Comparison of ENCODE assay signal across 8 mouse cellular contexts in genomic region chr10:81134181-81134587, GRCm38 (mm10). TPM values are rescaled to one million over a fixed set of nuclear protein-coding genes. Genes with fewer than 3 reads are reported as not detected.
DNase-seq lines count a peak whose midpoint lies in the region; ATAC-seq lines count a peak whose summit lies in the region.

No protein-coding gene starts in this region.

- no peak overlapping the region for H3K27ac ChIP-seq in neural tube, embryonic 12.5 days
- no peak overlapping the region for H3K27ac ChIP-seq in neural tube, embryonic 15.5 days (replicated peaks)
- no peak overlapping the region for H3K27ac ChIP-seq in heart, embryonic 16.5 days (ENCODE audit: low read length)
- H3K27ac ChIP-seq in limb, embryonic 13.5 days = no peak overlapping the region
- H3K27ac ChIP-seq in forebrain, embryonic 15.5 days (replicated peaks) = no peak overlapping the region

- H3K36me3 ChIP-seq in neural tube, embryonic 12.5 days = no peaks in the 10 kb centered on the region
- H3K36me3 ChIP-seq in neural tube, embryonic 15.5 days = no peaks in the 10 kb centered on the region
- no peaks in the 10 kb centered on the region for H3K36me3 ChIP-seq in heart, embryonic 16.5 days (ENCODE audit: control insufficient read depth, insufficient read depth)
- H3K36me3 ChIP-seq in limb, embryonic 13.5 days = 0 out of 2 replicates have a peak, but pooled peaks cover 2% of the 10 kb centered on the region
- H3K36me3 ChIP-seq in forebrain, embryonic 15.5 days = no peaks in the 10 kb centered on the region

- 2% methylated on average over 16 of the region's 16 CpGs for WGBS in neural tube, embryonic 12.5 days
- 1% methylated on average over 16 of the region's 16 CpGs for WGBS in neural tube, embryonic 15.5 days
- 4% methylated on average over 16 of the region's 16 CpGs for WGBS in heart, embryonic 16.5 days
- whole genome bisulfite sequencing in limb, embryonic 13.5 days = 2% methylated on average over 16 of the region's 16 CpGs
- WGBS in forebrain, embryonic 15.5 days = 2% methylated on average over 16 of the region's 16 CpGs

- H3K4me2 ChIP-seq in neural tube, embryonic 12.5 days (replicated peaks) = 0 out of 2 replicates have a peak overlapping the region, but pooled peaks have one; percentile 99
- no peak overlapping the region for H3K4me2 ChIP-seq in neural tube, embryonic 15.5 days
- H3K4me2 ChIP-seq in heart, embryonic 16.5 days (ENCODE audit: low read depth, low read length) = peak overlapping the region; percentile 87
- peak overlapping the region; percentile 27 for H3K4me2 ChIP-seq in limb, embryonic 13.5 days (replicated peaks)
- no peak overlapping the region for H3K4me2 ChIP-seq in forebrain, embryonic 15.5 days (replicated peaks)

- H3K4me3 ChIP-seq in neural tube, embryonic 12.5 days = peak overlapping the region; percentile 5; the same call in 1 of the 2 replicates
- no peak overlapping the region; the same call in 1 of the 2 replicates for H3K4me3 ChIP-seq in neural tube, embryonic 15.5 days (replicated peaks)
- H3K4me3 ChIP-seq in heart, embryonic 16.5 days (ENCODE audit: low read length) = peak overlapping the region; percentile 12
- H3K4me3 ChIP-seq in limb, embryonic 13.5 days = peak overlapping the region; percentile 11; the same call in 1 of the 2 replicates
- no peak overlapping the region for H3K4me3 ChIP-seq in forebrain, embryonic 15.5 days

- peak; percentile 61 for DNase-seq in c-Kit-negative CD71-positive TER-119-positive erythroid progenitor cells, embryonic 14.5 days (ENCODE audit: low read depth, low spot score)
- DNase-seq in naive thymus-derived CD4-positive, alpha-beta T cell, adult 2 months (ENCODE audit: low read depth) = peak; percentile 44
- no peak for DNase-seq in left cerebral cortex, adult 8-10 months (ENCODE audit: low spot score in 2 of 2)

- ATAC-seq in neural tube, embryonic 12.5 days (ENCODE audit: low FRiP score, low read depth) = no peak
- no peak for ATAC-seq in neural tube, embryonic 15.5 days (ENCODE audit: low FRiP score)
- ATAC-seq in heart, embryonic 16.5 days (replicated peaks; ENCODE audit: extremely low read depth, insufficient read depth, low FRiP score) = no peak
- ATAC-seq in limb, embryonic 13.5 days (ENCODE audit: low FRiP score, low read depth) = no peak
- no peak for ATAC-seq in forebrain, embryonic 15.5 days (replicated peaks)

- H3K27me3 ChIP-seq in neural tube, embryonic 12.5 days (replicated peaks) = peaks cover 51% of the 10 kb centered on the region
- peaks cover 53% of the 10 kb centered on the region for H3K27me3 ChIP-seq in neural tube, embryonic 15.5 days (replicated peaks)
- no peaks in the 10 kb centered on the region; the same call in 1 of the 2 replicates for H3K27me3 ChIP-seq in heart, embryonic 16.5 days (ENCODE audit: control insufficient read depth, insufficient read depth, low read length)
- H3K27me3 ChIP-seq in limb, embryonic 13.5 days = peaks cover 33% of the 10 kb centered on the region
- H3K27me3 ChIP-seq in forebrain, embryonic 15.5 days = peaks cover 42% of the 10 kb centered on the region

- no peaks in the 10 kb centered on the region for H3K9me3 ChIP-seq in neural tube, embryonic 12.5 days
- H3K9me3 ChIP-seq in neural tube, embryonic 15.5 days (replicated peaks) = no peaks in the 10 kb centered on the region
- H3K9me3 ChIP-seq in heart, embryonic 16.5 days (replicated peaks; ENCODE audit: control insufficient read depth, low read length) = no peaks in the 10 kb centered on the region
- no peaks in the 10 kb centered on the region for H3K9me3 ChIP-seq in limb, embryonic 13.5 days
- H3K9me3 ChIP-seq in forebrain, embryonic 15.5 days = no peaks in the 10 kb centered on the region

- H3K9ac ChIP-seq in neural tube, embryonic 12.5 days = 0 out of 2 replicates have a peak overlapping the region, but pooled peaks have one; percentile 8
- H3K9ac ChIP-seq in neural tube, embryonic 15.5 days (replicated peaks) = no peak overlapping the region
- H3K9ac ChIP-seq in heart, embryonic 16.5 days (ENCODE audit: low read length) = peak overlapping the region; percentile 7; the same call in 1 of the 2 replicates
- peak overlapping the region; percentile 13; the same call in 1 of the 2 replicates for H3K9ac ChIP-seq in limb, embryonic 13.5 days
- no peak overlapping the region for H3K9ac ChIP-seq in forebrain, embryonic 15.5 days (replicated peaks)

- H3K4me1 ChIP-seq in neural tube, embryonic 12.5 days = peaks cover 25% of the 10 kb centered on the region
- peaks cover 34% of the 10 kb centered on the region for H3K4me1 ChIP-seq in neural tube, embryonic 15.5 days
- peaks cover 30% of the 10 kb centered on the region for H3K4me1 ChIP-seq in heart, embryonic 16.5 days (ENCODE audit: control insufficient read depth, insufficient read depth, low read length)
- peaks cover 38% of the 10 kb centered on the region for H3K4me1 ChIP-seq in limb, embryonic 13.5 days
- peaks cover 30% of the 10 kb centered on the region for H3K4me1 ChIP-seq in forebrain, embryonic 15.5 days

RNA-seq across cellular contexts. Expression of gene Zbtb7a, which starts 0.8 kb away (rescaled TPM):
- polyA plus RNA-seq in neural tube, embryonic 12.5 days (2016; fragmentation: Nextera tagmentation; extraction: Ambion mirVana) = 15.6 and 17.5 TPM in 2 replicates
- 14.8 and 21.0 TPM in 2 replicates for polyA plus RNA-seq in neural tube, embryonic 15.5 days (2015; fragmentation: Nextera tagmentation; extraction: Ambion mirVana)
- polyA plus RNA-seq in heart, embryonic 16.5 days (2015; fragmentation: Nextera tagmentation; extraction: Ambion mirVana) = 25.5 and 30.1 TPM in 2 replicates
- polyA plus RNA-seq in limb, embryonic 13.5 days (2015; fragmentation: Nextera tagmentation; extraction: Ambion mirVana) = 22.5 and 22.6 TPM in 2 replicates
- 100 to 1,000 TPM; 106 to 115 (median 112) TPM for total RNA-seq in left cerebral cortex, adult 8-10 months (2022)
- 12.1 and 15.1 TPM in 2 replicates for polyA plus RNA-seq in forebrain, embryonic 15.5 days (2015; fragmentation: Nextera tagmentation; extraction: Ambion mirVana)

RNA-seq across cellular contexts. Expression of gene Map2k2, which starts 28.5 kb away (rescaled TPM):
- polyA plus RNA-seq in neural tube, embryonic 12.5 days (2016; fragmentation: Nextera tagmentation; extraction: Ambion mirVana) = 230 and 232 TPM in 2 replicates
- 227 and 241 TPM in 2 replicates for polyA plus RNA-seq in neural tube, embryonic 15.5 days (2015; fragmentation: Nextera tagmentation; extraction: Ambion mirVana)
- polyA plus RNA-seq in heart, embryonic 16.5 days (2015; fragmentation: Nextera tagmentation; extraction: Ambion mirVana) = 143 and 152 TPM in 2 replicates
- polyA plus RNA-seq in limb, embryonic 13.5 days (2015; fragmentation: Nextera tagmentation; extraction: Ambion mirVana) = 192 and 197 TPM in 2 replicates
- total RNA-seq in left cerebral cortex, adult 8-10 months (2022) = 100 to 1,000 TPM; 121 to 132 (median 126) TPM
- 211 and 229 TPM in 2 replicates for polyA plus RNA-seq in forebrain, embryonic 15.5 days (2015; fragmentation: Nextera tagmentation; extraction: Ambion mirVana)

RNA-seq across cellular contexts. Expression of gene Pias4, which starts 33.5 kb away (rescaled TPM):
- polyA plus RNA-seq in neural tube, embryonic 12.5 days (2016; fragmentation: Nextera tagmentation; extraction: Ambion mirVana) = 67.6 and 70.6 TPM in 2 replicates
- 52.8 and 57.3 TPM in 2 replicates for polyA plus RNA-seq in neural tube, embryonic 15.5 days (2015; fragmentation: Nextera tagmentation; extraction: Ambion mirVana)
- 34.7 and 37.5 TPM in 2 replicates for polyA plus RNA-seq in heart, embryonic 16.5 days (2015; fragmentation: Nextera tagmentation; extraction: Ambion mirVana)
- polyA plus RNA-seq in limb, embryonic 13.5 days (2015; fragmentation: Nextera tagmentation; extraction: Ambion mirVana) = 62.2 and 62.3 TPM in 2 replicates
- total RNA-seq in left cerebral cortex, adult 8-10 months (2022) = 10 to 100 TPM; 22.0 to 30.4 (median 27.9) TPM
- 54.9 and 57.8 TPM in 2 replicates for polyA plus RNA-seq in forebrain, embryonic 15.5 days (2015; fragmentation: Nextera tagmentation; extraction: Ambion mirVana)

RNA-seq across cellular contexts. Expression of gene Creb3l3, which starts 35.5 kb away (rescaled TPM):
- polyA plus RNA-seq in neural tube, embryonic 12.5 days (2016; fragmentation: Nextera tagmentation; extraction: Ambion mirVana) = 0.08 and 0.51 TPM in 2 replicates
- polyA plus RNA-seq in neural tube, embryonic 15.5 days (2015; fragmentation: Nextera tagmentation; extraction: Ambion mirVana) = 0.38 and 0.56 TPM in 2 replicates
- 0.70 and 1.00 TPM in 2 replicates for polyA plus RNA-seq in heart, embryonic 16.5 days (2015; fragmentation: Nextera tagmentation; extraction: Ambion mirVana)
- 0.18 and 0.60 TPM in 2 replicates for polyA plus RNA-seq in limb, embryonic 13.5 days (2015; fragmentation: Nextera tagmentation; extraction: Ambion mirVana)
- under 1 TPM in 3 of 4 experiments, not detected in 1; 0.28 to 0.48 (median 0.37) TPM for total RNA-seq in left cerebral cortex, adult 8-10 months (2022)
- polyA plus RNA-seq in forebrain, embryonic 15.5 days (2015; fragmentation: Nextera tagmentation; extraction: Ambion mirVana) = 0.13 and 0.25 TPM in 2 replicates

RNA-seq across cellular contexts. Expression of gene Eef2, which starts 42.2 kb away (rescaled TPM):
- 515 and 520 TPM in 2 replicates for polyA plus RNA-seq in neural tube, embryonic 12.5 days (2016; fragmentation: Nextera tagmentation; extraction: Ambion mirVana)
- polyA plus RNA-seq in neural tube, embryonic 15.5 days (2015; fragmentation: Nextera tagmentation; extraction: Ambion mirVana) = 493 and 549 TPM in 2 replicates
- polyA plus RNA-seq in heart, embryonic 16.5 days (2015; fragmentation: Nextera tagmentation; extraction: Ambion mirVana) = 435 and 443 TPM in 2 replicates
- polyA plus RNA-seq in limb, embryonic 13.5 days (2015; fragmentation: Nextera tagmentation; extraction: Ambion mirVana) = 577 and 592 TPM in 2 replicates
- 100 to 1,000 TPM; 928 to 998 (median 954) TPM for total RNA-seq in left cerebral cortex, adult 8-10 months (2022)
- 633 and 637 TPM in 2 replicates for polyA plus RNA-seq in forebrain, embryonic 15.5 days (2015; fragmentation: Nextera tagmentation; extraction: Ambion mirVana)

Comparison
In these comparisons a context has a peak if more than half of its experiments do, and no peak if none do; other contexts are left out.
1. H3K4me2 ChIP-seq: peak in neural tube, embryonic 12.5 days (single experiment), heart, embryonic 16.5 days (single experiment) and limb, embryonic 13.5 days (single experiment); none in neural tube, embryonic 15.5 days (single experiment) and forebrain, embryonic 15.5 days (single experiment).
2. H3K4me3 ChIP-seq: peak in neural tube, embryonic 12.5 days (single experiment), heart, embryonic 16.5 days (single experiment) and limb, embryonic 13.5 days (single experiment); none in neural tube, embryonic 15.5 days (single experiment) and forebrain, embryonic 15.5 days (single experiment).
3. H3K9ac ChIP-seq: peak in neural tube, embryonic 12.5 days (single experiment), heart, embryonic 16.5 days (single experiment) and limb, embryonic 13.5 days (single experiment); none in neural tube, embryonic 15.5 days (single experiment) and forebrain, embryonic 15.5 days (single experiment).
4. DNase-seq: peak in c-Kit-negative CD71-positive TER-119-positive erythroid progenitor cells, embryonic 14.5 days (single experiment) and naive thymus-derived CD4-positive, alpha-beta T cell, adult 2 months (single experiment); none in left cerebral cortex, adult 8-10 months (0 of 2).